7 mouse cellular contexts compared by ENCODE assay signal in the genomic region with DNA sequence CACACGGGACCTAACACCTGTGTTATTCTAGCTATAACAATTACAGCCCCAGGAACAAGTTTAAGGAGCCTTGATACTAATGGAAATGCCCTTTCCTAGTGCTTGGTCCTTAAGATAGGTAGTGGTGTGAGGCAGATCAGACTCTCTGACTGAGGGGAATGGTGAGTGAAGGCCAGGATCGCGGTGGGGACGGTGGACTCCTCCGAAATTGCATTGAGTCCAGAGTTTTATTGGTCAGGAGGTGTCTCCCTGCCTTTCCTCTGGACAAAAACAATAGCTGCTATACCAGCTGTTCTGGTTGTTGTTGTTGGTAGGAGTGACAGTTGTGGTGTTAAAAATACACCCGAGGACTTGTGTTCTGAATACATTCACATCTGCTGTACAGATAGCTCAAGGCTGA. TPM values are rescaled to one million over a fixed set of nuclear protein-coding genes. Genes with fewer than 3 reads are reported as not detected.
A peak's percentile ranks its signal among the peaks of the same experiment; 100 is the strongest.
DNase-seq lines count a peak whose midpoint lies in the region; ATAC-seq and TF ChIP-seq lines count a peak whose summit lies in the region.

No protein-coding gene starts in this region.

- no peaks in the 10 kb centered on the region for H3K36me3 ChIP-seq in lung, embryonic 16.5 days (ENCODE audit: control insufficient read depth, insufficient read depth, low read length)
- H3K36me3 ChIP-seq in limb, embryonic 11.5 days (ENCODE audit: control insufficient read depth, insufficient read depth, low read length), result no peaks in the 10 kb centered on the region
- no peaks in the 10 kb centered on the region for H3K36me3 ChIP-seq in small intestine, adult 2 months (ENCODE audit: control insufficient read depth, insufficient read depth, low read length)

- DNase-seq in lung, postnatal 4 days, result no peak
- DNase-seq in limb, embryonic 11.5 days (ENCODE audit: low spot score), result no peak
- DNase-seq in ovary, postnatal 10 days (ENCODE audit: low spot score), result no peak
- no peak for DNase-seq in gastrocnemius, adult 18-20 months (ENCODE audit: low spot score)

- H3K27ac ChIP-seq in lung, embryonic 16.5 days (ENCODE audit: low read length), result no peak overlapping the region
- no peak overlapping the region for H3K27ac ChIP-seq in embryonic fibroblast, embryonic 13.5 days (ENCODE audit: insufficient read depth, low read length)
- no peak overlapping the region for H3K27ac ChIP-seq in limb, embryonic 11.5 days (replicated peaks; ENCODE audit: low read depth, low read length)
- H3K27ac ChIP-seq in small intestine, adult 2 months (ENCODE audit: insufficient read depth, low read depth, low read length), result peak overlapping the region; percentile 64

- peaks cover 33% of the 10 kb centered on the region for H3K4me1 ChIP-seq in lung, embryonic 16.5 days (replicated peaks; ENCODE audit: control insufficient read depth, insufficient read depth, low read length)
- H3K4me1 ChIP-seq in embryonic fibroblast, embryonic 13.5 days (ENCODE audit: control insufficient read depth, insufficient read depth, low read length), result peaks cover 5% of the 10 kb centered on the region
- H3K4me1 ChIP-seq in limb, embryonic 11.5 days (ENCODE audit: control insufficient read depth, insufficient read depth, low read length), result peaks cover 12% of the 10 kb centered on the region
- peaks cover 11% of the 10 kb centered on the region; the same call in 1 of the 2 replicates for H3K4me1 ChIP-seq in small intestine, adult 2 months (ENCODE audit: control insufficient read depth, insufficient read depth, insufficient read length, low read length)

- ATAC-seq in lung, embryonic 16.5 days (ENCODE audit: low read depth), result no peak
- no peak for ATAC-seq in limb, embryonic 11.5 days (ENCODE audit: insufficient number of reproducible peaks, low FRiP score, low TSS enrichment, low read depth)

- no peak for TF ChIP-seq CTCF in embryonic fibroblast, embryonic 13.5 days (IDR thresholded peaks at IDR 0.05; ENCODE audit: borderline replicate concordance, insufficient read depth, low read length)
- TF ChIP-seq CTCF in small intestine, adult 2 months (IDR thresholded peaks at IDR 0.05; ENCODE audit: extremely low read depth, insufficient read length, insufficient replicate concordance, low read depth, low read length), result peak; percentile 8; the same call in 1 of the 2 replicates

- H3K9ac ChIP-seq in lung, embryonic 16.5 days (ENCODE audit: low read length), result peak overlapping the region; percentile 94
- H3K9ac ChIP-seq in limb, embryonic 11.5 days (ENCODE audit: low read length), result no peak overlapping the region; the same call in 1 of the 2 replicates

- TF ChIP-seq POLR2A in embryonic fibroblast, embryonic 13.5 days (IDR thresholded peaks at IDR 0.05; ENCODE audit: low read depth, low read length), result no peak
- no peak for TF ChIP-seq POLR2A in small intestine, adult 2 months (IDR thresholded peaks at IDR 0.05; ENCODE audit: low read depth, low read length)

- peak overlapping the region; percentile 98 for H3K4me2 ChIP-seq in lung, embryonic 16.5 days (ENCODE audit: low read depth, low read length)
- H3K4me2 ChIP-seq in limb, embryonic 11.5 days (ENCODE audit: low read depth, severe bottlenecking), result peak overlapping the region; percentile 89

- no peaks in the 10 kb centered on the region for H3K9me3 ChIP-seq in lung, embryonic 16.5 days (ENCODE audit: control insufficient read depth, low read length)
- H3K9me3 ChIP-seq in limb, embryonic 11.5 days (ENCODE audit: control insufficient read depth, low read length), result no peaks in the 10 kb centered on the region

- peak overlapping the region; percentile 89 for H3K4me3 ChIP-seq in lung, embryonic 16.5 days (ENCODE audit: low read length)
- H3K4me3 ChIP-seq in embryonic fibroblast, embryonic 13.5 days (ENCODE audit: insufficient read depth, low read length), result peak overlapping the region; percentile 90
- peak overlapping the region; percentile 92 for H3K4me3 ChIP-seq in limb, embryonic 11.5 days (ENCODE audit: low read depth, low read length)
- H3K4me3 ChIP-seq in small intestine, adult 2 months (ENCODE audit: low read depth, low read length), result peak overlapping the region; percentile 88

- 22% methylated on average over 6 of the region's 6 CpGs for WGBS in lung, embryonic 16.5 days
- WGBS in limb, embryonic 11.5 days, result 32% methylated on average over 6 of the region's 6 CpGs
- 5% methylated on average over 6 of the region's 6 CpGs for WGBS in small intestine, adult 2 months

- no peaks in the 10 kb centered on the region for H3K27me3 ChIP-seq in lung, embryonic 16.5 days (ENCODE audit: control insufficient read depth, insufficient read depth, low read depth, low read length)
- H3K27me3 ChIP-seq in limb, embryonic 11.5 days (ENCODE audit: control insufficient read depth, insufficient read depth, low read length), result no peaks in the 10 kb centered on the region
- H3K27me3 ChIP-seq in small intestine, adult 2 months (ENCODE audit: control insufficient read depth, insufficient read depth, low read length), result no peaks in the 10 kb centered on the region

RNA-seq across cellular contexts. Expression of a gene that starts 1.3 kb away (rescaled TPM):
- polyA plus RNA-seq in lung, embryonic 16.5 days (2015; fragmentation: Nextera tagmentation; extraction: Ambion mirVana), result 32.9 and 33.9 TPM in 2 replicates
- 25.8 and 34.0 TPM in 2 replicates for polyA plus RNA-seq in embryonic fibroblast, embryonic 13.5 days (2011; ENCODE audit: insufficient read length, low read depth, missing spikeins)
- polyA plus RNA-seq in limb, embryonic 11.5 days (2014; fragmentation: Nextera tagmentation; extraction: Ambion mirVana), result 37.5 and 39.1 TPM in 2 replicates
- 21.5 and 47.1 TPM in 2 replicates for polyA plus RNA-seq in small intestine, adult 2 months (2012; rRNA removed)
- 10 to 100 TPM; 27.8 to 29.2 TPM for total RNA-seq in gastrocnemius, adult 18-20 months (2021)

RNA-seq across cellular contexts. Expression of a gene that starts 50.9 kb away (rescaled TPM):
- 1.1 and 1.2 TPM in 2 replicates for polyA plus RNA-seq in lung, embryonic 16.5 days (2015; fragmentation: Nextera tagmentation; extraction: Ambion mirVana)
- 0.47 and 0.81 TPM in 2 replicates for polyA plus RNA-seq in embryonic fibroblast, embryonic 13.5 days (2011; ENCODE audit: insufficient read length, low read depth, missing spikeins)
- 2.3 and 3.4 TPM in 2 replicates for polyA plus RNA-seq in limb, embryonic 11.5 days (2014; fragmentation: Nextera tagmentation; extraction: Ambion mirVana)
- 0.05 and 0.16 TPM in 2 replicates for polyA plus RNA-seq in small intestine, adult 2 months (2012; rRNA removed)
- under 1 TPM in 1 of 2 experiments, not detected in 1; 0.26 TPM for total RNA-seq in gastrocnemius, adult 18-20 months (2021)
